Mouse (Mus musculus): Measurements from ENCODE around the gene Cks2. TPM values are rescaled to one million over a fixed set of nuclear protein-coding genes. Genes with fewer than 3 reads are reported as not detected.

Cks2 gene
- polyA plus RNA-seq, 1 experiment from 2014 or later, result 420 TPM

DNA sequence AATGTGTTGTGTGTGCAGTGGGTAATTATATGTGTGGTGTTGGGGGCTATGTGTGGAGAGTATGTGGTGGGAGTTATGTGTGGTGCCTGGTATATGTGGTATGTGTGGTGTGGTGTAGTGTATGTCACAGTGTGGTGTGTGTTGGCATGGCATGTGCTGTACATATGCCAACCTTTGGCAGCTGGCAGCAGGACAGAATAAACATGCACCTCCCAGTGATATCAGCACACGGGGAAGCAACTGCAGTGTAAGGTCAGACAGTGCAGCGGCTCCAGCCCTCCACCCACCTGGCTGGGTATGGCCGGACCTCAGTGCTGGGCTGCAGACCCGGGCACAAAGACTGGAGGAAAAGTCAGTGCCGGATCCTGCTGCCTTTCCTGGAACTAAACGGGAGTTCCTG lies 52.4 kb downstream of the Cks2 start:
- Histone ChIP-seq H3K27ac (no peak overlapping the region), H3K4me1 (no peaks in the 10 kb centered on the region), H3K36me3 (replicated peaks) (peaks cover 14% of the 10 kb centered on the region), H3K4me3 (no peak overlapping the region), H3K27me3 (ENCODE audit: poor library complexity, severe bottlenecking) (no peaks in the 10 kb centered on the region), H3K9me3 (no peaks in the 10 kb centered on the region)
- DNase-seq (ENCODE audit: extremely low spot score, low spot score), result no peak
- 88% methylated on average over 6 of the region's 6 CpGs for WGBS

DNA sequence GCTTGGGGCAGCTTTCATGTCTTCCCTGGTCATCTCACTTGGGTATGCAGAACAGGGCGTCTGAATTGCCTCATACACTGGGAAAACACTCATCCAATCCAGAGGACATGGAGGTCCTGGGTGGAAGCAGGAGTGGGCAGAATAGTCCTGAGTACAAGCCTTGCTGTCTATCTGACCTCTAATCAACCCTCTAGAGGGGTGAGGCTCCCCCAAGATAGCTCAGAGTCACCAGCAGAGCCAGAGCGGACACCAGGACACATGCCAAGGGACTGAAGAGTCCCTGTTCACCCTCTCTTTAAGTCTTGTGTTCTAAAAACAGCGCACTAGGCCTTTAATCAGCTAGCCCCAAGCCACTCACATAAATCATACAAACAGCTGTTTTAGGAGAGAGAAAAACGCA lies 52.9 kb downstream of the Cks2 start:
- no peak for DNase-seq (ENCODE audit: extremely low spot score, low spot score)
- Histone ChIP-seq H3K9me3 (no peaks in the 10 kb centered on the region), H3K36me3 (replicated peaks) (peaks cover 18% of the 10 kb centered on the region), H3K27ac (no peak overlapping the region), H3K4me3 (no peak overlapping the region), H3K4me1 (no peaks in the 10 kb centered on the region), H3K27me3 (ENCODE audit: poor library complexity, severe bottlenecking) (no peaks in the 10 kb centered on the region)
- 79% methylated on average over 4 of the region's 4 CpGs for WGBS

DNA sequence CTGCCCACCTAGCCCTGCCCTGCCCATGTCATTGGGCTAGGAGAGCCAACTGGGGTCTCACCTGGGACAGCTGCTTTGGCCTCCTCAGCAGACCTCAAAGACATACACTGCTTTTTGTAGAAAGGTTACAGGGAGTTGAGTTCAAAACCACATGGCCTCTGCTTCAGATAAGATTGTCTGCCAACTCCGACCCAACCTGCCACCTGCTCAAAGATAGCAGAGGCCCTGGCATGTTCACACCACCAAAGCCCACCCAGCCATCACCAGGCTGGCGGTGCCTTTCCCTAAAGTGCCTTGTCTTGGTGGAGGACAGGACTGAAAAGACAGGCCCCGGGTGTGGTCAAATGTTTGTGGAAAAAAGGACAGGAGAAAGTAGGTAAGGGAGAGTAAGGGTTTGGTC lies 53.3 kb downstream of the Cks2 start:
- no peaks in the 10 kb centered on the region for H3K4me1 ChIP-seq
- 89% methylated on average over 3 of the region's 3 CpGs for WGBS
- DNase-seq (ENCODE audit: extremely low spot score, low spot score), result no peak

More for the DNA sequence above, 53.3 kb downstream of the Cks2 start:
- no peaks in the 10 kb centered on the region for H3K27me3 ChIP-seq (ENCODE audit: poor library complexity, severe bottlenecking)
- no peak overlapping the region for H3K4me3 ChIP-seq
- H3K9me3 ChIP-seq, result no peaks in the 10 kb centered on the region
- H3K27ac ChIP-seq, result no peak overlapping the region
- peaks cover 22% of the 10 kb centered on the region for H3K36me3 ChIP-seq (replicated peaks)

Other genes with a start within 250 kb of the Cks2 start
- gene S1pr3, start 236.6 kb upstream of the Cks2 start, polyA plus RNA-seq (2016; fragmentation: Nextera tagmentation; extraction: Ambion mirVana), result 50.4 and 53.9 TPM in 2 replicates
- gene Shc3, start 75.8 kb upstream of the Cks2 start, polyA plus RNA-seq (2016; fragmentation: Nextera tagmentation; extraction: Ambion mirVana), result 2.2 and 3.1 TPM in 2 replicates
- 28.1 and 32.1 TPM in 2 replicates for gene Secisbp2, start 6.5 kb downstream of the Cks2 start, polyA plus RNA-seq (2016; fragmentation: Nextera tagmentation; extraction: Ambion mirVana)
- gene Sema4d, start 148.5 kb downstream of the Cks2 start, polyA plus RNA-seq (2016; fragmentation: Nextera tagmentation; extraction: Ambion mirVana), result 8.0 and 8.4 TPM in 2 replicates
- gene Gadd45g, start 201.4 kb downstream of the Cks2 start, polyA plus RNA-seq (2016; fragmentation: Nextera tagmentation; extraction: Ambion mirVana), result 102 and 107 TPM in 2 replicates